Comparison of ENCODE assay signal across 40 mouse cellular contexts in the genomic region with DNA sequence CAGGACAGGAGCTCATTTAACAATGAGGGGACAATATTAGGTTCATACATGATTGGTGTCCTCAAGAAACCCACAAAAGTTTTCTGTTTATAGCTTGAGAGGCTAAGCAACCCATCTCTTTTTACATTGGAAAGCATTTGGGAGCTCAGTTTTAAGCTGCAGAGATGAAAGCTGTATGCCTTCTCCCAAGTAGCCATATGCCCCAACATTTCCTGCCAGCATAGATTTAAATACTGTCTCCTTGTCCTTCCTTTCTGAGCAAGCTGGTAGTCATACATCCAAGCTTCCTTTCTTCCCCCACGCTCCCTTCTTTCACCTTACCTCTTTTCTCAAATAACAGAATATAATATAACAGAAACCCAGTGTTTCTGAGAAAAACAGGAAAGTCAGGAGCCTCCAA. TPM values are rescaled to one million over a fixed set of nuclear protein-coding genes. Genes with fewer than 3 reads are reported as not detected.
DNase-seq lines count a peak whose midpoint lies in the region; TF ChIP-seq lines count a peak whose summit lies in the region.
"Had no signal": no experiment of that assay in that cellular context is flagged by ENCODE, and none has a peak within 500 bp of the region (broad histone marks: within the 10 kb centered on the region; RNA-seq: fewer than 3 reads in every experiment).

No protein-coding gene starts in this region.

- TF ChIP-seq CTCF in cortical plate, adult 2 months (IDR thresholded peaks at IDR 0.05; ENCODE audit: extremely low read depth, insufficient read depth, low read length): no peak

- H3K4me3 ChIP-seq in cortical plate, adult 2 months (ENCODE audit: insufficient read depth, low read length): no peak overlapping the region
- H3K4me3 ChIP-seq: embryonic facial prominence, embryonic 13.5 days; gastrocnemius, adult 2 months; heart, adult 2 months; heart, embryonic 12.5 days; hindbrain, embryonic 13.5 days; layer of hippocampus, adult 2 months; limb, embryonic 12.5 days; liver, embryonic 15.5 days; stomach, embryonic 15.5 days had no signal

- peak overlapping the region; percentile 93 for H3K27ac ChIP-seq in cortical plate, adult 2 months (ENCODE audit: insufficient read depth, low read length)
- H3K27ac ChIP-seq: embryonic facial prominence, embryonic 13.5 days; gastrocnemius, adult 2 months; heart, adult 2 months; hindbrain, embryonic 13.5 days; layer of hippocampus, adult 2 months; limb, embryonic 12.5 days; liver, embryonic 15.5 days; stomach, embryonic 15.5 days had no signal

- H3K4me1 ChIP-seq in cortical plate, adult 2 months (ENCODE audit: control insufficient read depth, insufficient read depth, low read length): no peaks in the 10 kb centered on the region; the same call in 1 of the 2 replicates
- H3K4me1 ChIP-seq: embryonic facial prominence, embryonic 13.5 days; heart, embryonic 12.5 days; hindbrain, embryonic 13.5 days; limb, embryonic 12.5 days; liver, embryonic 15.5 days; stomach, embryonic 15.5 days had no signal

- intact Hi-C loops in left cerebral cortex, postnatal 4 days (cut with DNase I): no loop called here

- peak; percentile 45 for DNase-seq in left cerebral cortex, adult 11 months (ENCODE audit: low spot score)
- DNase-seq in left cerebral cortex, postnatal 4 days: no peak
- DNase-seq in left cerebral cortex, adult 9 months (ENCODE audit: low spot score in 2 of 2): peak; percentile 22 to 61
- DNase-seq in telencephalon, adult 2 months (ENCODE audit: low read depth, low spot score): peak; percentile 89
- no peak for DNase-seq in Muller cell, postnatal 12 days (ENCODE audit: inconsistent ontology term)
- no peak for DNase-seq in spleen, postnatal 10 days (ENCODE audit: low spot score in 2 of 2)
- DNase-seq: adrenal gland, adult 2 months; B cell, adult 2 months; cerebellum, adult 11 months; cerebellum, adult 9-11 months; gastrocnemius, adult 2 months; gastrocnemius, postnatal 36 days; heart, adult 2 months; heart, postnatal 4 days; kidney, adult 11 months; kidney, postnatal 14 days; lung, embryonic 14.5 days; lung, postnatal 14 days; midbrain, embryonic 14.5 days; thymus, postnatal 14 days had no signal

- TF ChIP-seq POLR2A in cortical plate, adult 2 months (IDR thresholded peaks at IDR 0.05; ENCODE audit: extremely low read depth, insufficient read depth, low read length): no peak

RNA-seq across cellular contexts. Expression of gene Tas2r144, which starts 32.7 kb away (rescaled TPM):
- total RNA-seq in left cerebral cortex, postnatal 4 days (2021): not detected
- polyA plus RNA-seq in cortical plate, adult 2 months (2012; rRNA removed): not detected in 2 replicates
- total RNA-seq: adrenal gland, adult 2 months; adrenal gland, postnatal 4 days; gastrocnemius, adult 2 months; gastrocnemius, postnatal 36 days; heart, adult 2 months; heart, postnatal 4 days; layer of hippocampus, adult 2 months; left cerebral cortex, adult 8-10 months; liver, adult 2 months; monocyte, adult 5-6 weeks had no signal
- polyA plus RNA-seq: activated CD4-positive, CD25-positive, alpha-beta regulatory T cell, adult 4 months; adrenal gland, adult 2 months; embryonic facial prominence, embryonic 13.5 days; forebrain, embryonic 11.5 days; heart, adult 2 months; heart, embryonic 12.5 days; heart, postnatal 0 days; hindbrain, embryonic 13.5 days; inflammation-experienced regulatory T-cells, adult 6 months; kidney, embryonic 14.5 days; limb, embryonic 12.5 days; liver, adult 2 months; liver, embryonic 15.5 days; lung, embryonic 14.5 days; midbrain, embryonic 14.5 days; neural tube, embryonic 14.5 days; small intestine, adult 2 months; stomach, embryonic 15.5 days; urinary bladder, adult 2 months had no signal

RNA-seq across cellular contexts. Expression of gene Tas2r139, which starts 41.7 kb away (rescaled TPM):
- not detected for total RNA-seq in left cerebral cortex, postnatal 4 days (2021)
- polyA plus RNA-seq in cortical plate, adult 2 months (2012; rRNA removed): not detected in 2 replicates
- total RNA-seq: adrenal gland, adult 2 months; adrenal gland, postnatal 4 days; gastrocnemius, adult 2 months; gastrocnemius, postnatal 36 days; heart, adult 2 months; heart, postnatal 4 days; layer of hippocampus, adult 2 months; left cerebral cortex, adult 8-10 months; liver, adult 2 months; monocyte, adult 5-6 weeks had no signal
- polyA plus RNA-seq: adrenal gland, adult 2 months; embryonic facial prominence, embryonic 13.5 days; forebrain, embryonic 11.5 days; heart, adult 2 months; heart, embryonic 12.5 days; heart, postnatal 0 days; hindbrain, embryonic 13.5 days; inflammation-experienced regulatory T-cells, adult 6 months; kidney, embryonic 14.5 days; limb, embryonic 12.5 days; liver, adult 2 months; liver, embryonic 15.5 days; lung, embryonic 14.5 days; midbrain, embryonic 14.5 days; neural tube, embryonic 14.5 days; small intestine, adult 2 months; stomach, embryonic 15.5 days; urinary bladder, adult 2 months had no signal

Comparison
In these comparisons a context has a peak if more than half of its experiments do, and no peak if none do; other contexts are left out.
1. DNase-seq: peak in left cerebral cortex, adult 11 months (single experiment), left cerebral cortex, adult 9 months (2 of 2) and telencephalon, adult 2 months (single experiment); none in left cerebral cortex, postnatal 4 days (single experiment), Muller cell, postnatal 12 days (single experiment) and spleen, postnatal 10 days (0 of 2).